Mouse (Mus musculus) G1E-ER4 (cell line): ENCODE measurements around the gene Epha6. TPM values are rescaled to one million over a fixed set of nuclear protein-coding genes. Genes with fewer than 3 reads are reported as not detected.

ENCODE experiments used
- GATA1 ChIP-seq: IDR thresholded peaks from one replicate; pipeline ENCODE4 v1.8.0; 2012; ENCODE audit warnings: low read length, inconsistent platforms
- polyA plus RNA-seq: library from polyadenylated mRNA; stranded (reverse); fragments of >175 nt; gene quantifications from 2 replicates; pipeline ENCODE4 v1.2.3, GENCODE M21; 2012

Gene Epha6
- polyA plus RNA-seq, 1 experiment, result not detected

GRCm38 (mm10) chr16:60395306-60395705 lies 210.0 kb downstream of the Epha6 start:
- no peak for TF ChIP-seq GATA1

- TF ChIP-seq GATA1, result no peak
Measured at GRCm38 (mm10) chr16:60392961-60393360, 212.4 kb downstream of the Epha6 start.

- no peak for TF ChIP-seq GATA1
Measured at GRCm38 (mm10) chr16:60375147-60375546, 230.2 kb downstream of the Epha6 start.

- no peak for TF ChIP-seq GATA1
Measured at GRCm38 (mm10) chr16:60283963-60284362, 321.4 kb downstream of the Epha6 start.

GRCm38 (mm10) chr16:60274109-60274508 lies 331.2 kb downstream of the Epha6 start:
- peak; percentile 35 for TF ChIP-seq GATA1

GRCm38 (mm10) chr16:60266367-60267351 lies 338.7 kb downstream of the Epha6 start:
- TF ChIP-seq GATA1, result no peak

GRCm38 (mm10) chr16:60264719-60265508 lies 340.4 kb downstream of the Epha6 start:
- TF ChIP-seq GATA1, result peak; percentile 28

GRCm38 (mm10) chr16:60258151-60258635 lies 347.1 kb downstream of the Epha6 start:
- no peak for TF ChIP-seq GATA1

- no peak for TF ChIP-seq GATA1
Measured at GRCm38 (mm10) chr16:60257623-60258022, 347.7 kb downstream of the Epha6 start.

GRCm38 (mm10) chr16:60257044-60257443 lies 348.3 kb downstream of the Epha6 start:
- TF ChIP-seq GATA1, result no peak

GRCm38 (mm10) chr16:60239356-60240190 lies 365.8 kb downstream of the Epha6 start:
- TF ChIP-seq GATA1, result no peak

- TF ChIP-seq GATA1, result no peak
Measured at GRCm38 (mm10) chr16:60233985-60234766, 371.2 kb downstream of the Epha6 start.

- no peak for TF ChIP-seq GATA1
Measured at GRCm38 (mm10) chr16:60232982-60233381, 372.3 kb downstream of the Epha6 start.

- no peak for TF ChIP-seq GATA1
Measured at GRCm38 (mm10) chr16:60209151-60209550, 396.2 kb downstream of the Epha6 start.
